Mouse (Mus musculus) heart, postnatal 25 days (tissue): ENCODE data around the gene Macrod2. TPM values are rescaled to one million over a fixed set of nuclear protein-coding genes. Genes with fewer than 3 reads are reported as not detected.

Source experiments
- DNase-seq: peaks from one replicate; pipeline ENCODE4 v3.0.0; 2022; ENCODE audit warnings: low spot score
- intact Hi-C: fragments of 180-260 bp; cut with DNase I; formaldehyde crosslinking; loops from one replicate; pipeline ENCODE4 v1.15.1; 2025
- total RNA-seq, 2 experiments: library from RNA; stranded (reverse); gene quantifications; 2 replicates each; pipeline ENCODE4 v1.2.3; 2021

The Macrod2 gene
- total RNA-seq, 2 experiments from 2014 or later, result 8.9 to 9.0 TPM

GRCm38 (mm10) chr2:142217371-142217770 lies 1822.3 kb downstream of the Macrod2 start:
- DNase-seq, result no peak
- intact Hi-C loops, result no loop called here

- DNase-seq, result no peak
- intact Hi-C loops, result no loop called here
Observed at GRCm38 (mm10) chr2:142222137-142222921, 1827.2 kb downstream of the Macrod2 start.

DNA sequence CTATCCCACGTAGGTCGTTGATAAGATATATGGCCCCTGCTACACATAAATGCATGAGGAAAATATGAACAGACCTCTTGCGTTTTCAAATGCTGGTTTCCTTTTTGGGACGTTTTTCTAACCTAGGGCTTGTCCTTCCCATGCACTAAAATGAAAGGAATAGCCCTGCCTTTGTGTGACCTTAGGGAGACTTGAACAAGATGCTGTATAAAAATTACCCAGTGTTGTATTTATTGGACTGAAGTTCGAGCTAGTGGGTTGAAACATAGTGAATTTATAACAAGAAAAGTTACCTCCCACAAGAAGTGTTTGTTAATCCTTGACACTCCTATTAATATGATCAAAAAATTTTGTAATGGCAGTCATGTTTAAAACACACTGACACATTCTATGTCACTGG lies 1827.8 kb downstream of the Macrod2 start:
- DNase-seq, result no peak
- intact Hi-C loops, result no loop called here

- intact Hi-C loops, result no loop called here
- no peak for DNase-seq
Observed at GRCm38 (mm10) chr2:142230985-142231549, 1836.0 kb downstream of the Macrod2 start.

DNA sequence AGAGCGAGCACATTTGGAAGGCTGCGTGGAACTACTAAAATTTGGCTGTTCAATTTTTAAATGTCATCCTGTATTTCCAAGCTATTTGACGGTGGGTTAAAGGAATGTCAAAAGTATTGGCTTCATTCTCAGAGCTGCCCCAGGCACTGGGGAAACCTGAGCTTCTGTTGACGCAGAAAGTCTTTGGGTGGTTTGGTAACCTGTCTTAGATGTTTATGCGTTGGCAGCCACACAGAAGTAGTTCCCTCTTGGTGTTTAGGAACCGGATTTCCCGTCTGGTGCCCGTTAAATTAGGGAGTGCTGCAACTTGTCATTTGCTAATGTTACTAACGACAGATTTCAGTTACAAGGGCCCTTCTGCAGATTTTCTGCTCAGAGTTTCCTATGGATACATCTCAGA lies 1837.7 kb downstream of the Macrod2 start:
- intact Hi-C loops, result no loop called here
- DNase-seq, result no peak

- no peak for DNase-seq
- intact Hi-C loops, result no loop called here
Observed at GRCm38 (mm10) chr2:142243483-142243882, 1848.4 kb downstream of the Macrod2 start.

GRCm38 (mm10) chr2:142250383-142250782 lies 1855.3 kb downstream of the Macrod2 start:
- intact Hi-C loops, result loop anchor here (5.0 kb wide), 1 partner anchor 1583 kb away; no protein-coding TSS in a partner anchor

GRCm38 (mm10) chr2:142251518-142251917 lies 1856.4 kb downstream of the Macrod2 start:
- no peak for DNase-seq
- intact Hi-C loops, result loop anchor here (5.0 kb wide), 1 partner anchor 1584 kb away; no protein-coding TSS in a partner anchor

More at GRCm38 (mm10) chr2:142250383-142250782, 1855.3 kb downstream of the Macrod2 start:
- no peak for DNase-seq

- intact Hi-C loops, result loop anchor here (5.0 kb wide), 1 partner anchor 1587 kb away; no protein-coding TSS in a partner anchor
Observed at GRCm38 (mm10) chr2:142253913-142254312, 1858.8 kb downstream of the Macrod2 start.

DNA sequence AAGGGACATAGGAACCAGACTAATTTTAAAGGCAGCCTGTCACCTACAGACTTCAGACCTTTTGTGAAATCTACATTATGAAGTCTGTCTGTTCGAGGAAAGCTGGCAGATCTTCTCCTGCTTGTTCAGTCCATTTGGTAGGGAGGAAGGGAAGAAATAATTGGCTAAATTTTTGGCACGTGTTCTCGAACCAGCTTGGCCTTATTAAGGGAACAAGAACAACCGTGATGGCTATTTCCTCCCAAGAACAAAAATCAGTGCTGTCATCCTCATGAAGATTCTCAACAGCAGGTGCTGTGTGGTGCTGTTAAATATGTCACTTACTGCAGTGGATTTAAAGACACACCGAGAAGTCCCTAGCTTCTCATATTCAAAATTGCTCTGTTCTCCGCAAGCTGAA lies 1859.5 kb downstream of the Macrod2 start:
- intact Hi-C loops, result loop anchor here (5.0 kb wide), 1 partner anchor 1587 kb away; no protein-coding TSS in a partner anchor
- no peak for DNase-seq

More at GRCm38 (mm10) chr2:142253913-142254312, 1858.8 kb downstream of the Macrod2 start:
- no peak for DNase-seq

GRCm38 (mm10) chr2:142257501-142257900 lies 1862.4 kb downstream of the Macrod2 start:
- intact Hi-C loops, result no loop called here

GRCm38 (mm10) chr2:142261046-142261445 lies 1865.9 kb downstream of the Macrod2 start:
- DNase-seq, result no peak
- intact Hi-C loops, result no loop called here

More at GRCm38 (mm10) chr2:142257501-142257900, 1862.4 kb downstream of the Macrod2 start:
- no peak for DNase-seq

- intact Hi-C loops, result no loop called here
- DNase-seq, result no peak
Observed at GRCm38 (mm10) chr2:142264697-142265096, 1869.6 kb downstream of the Macrod2 start.

DNA sequence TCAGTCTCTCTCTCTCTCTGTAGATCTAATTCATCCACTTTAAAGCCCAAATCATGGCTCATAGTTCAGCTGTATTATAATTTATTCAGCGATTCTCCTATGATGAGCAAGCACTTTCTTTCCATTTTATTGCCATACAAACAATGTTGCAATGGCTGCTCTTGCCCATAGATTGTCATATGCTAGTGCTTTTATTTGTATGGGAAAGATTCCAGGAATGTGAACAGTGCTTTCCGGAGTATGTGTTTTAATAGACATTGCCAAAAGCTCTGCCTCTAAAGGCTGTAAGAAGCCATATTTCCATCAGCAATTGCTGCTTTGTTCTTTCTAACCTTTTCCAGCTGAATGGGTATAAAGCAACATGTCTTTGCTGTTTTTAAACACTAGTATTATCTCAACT lies 1872.7 kb downstream of the Macrod2 start:
- no peak for DNase-seq
- intact Hi-C loops, result no loop called here

DNA sequence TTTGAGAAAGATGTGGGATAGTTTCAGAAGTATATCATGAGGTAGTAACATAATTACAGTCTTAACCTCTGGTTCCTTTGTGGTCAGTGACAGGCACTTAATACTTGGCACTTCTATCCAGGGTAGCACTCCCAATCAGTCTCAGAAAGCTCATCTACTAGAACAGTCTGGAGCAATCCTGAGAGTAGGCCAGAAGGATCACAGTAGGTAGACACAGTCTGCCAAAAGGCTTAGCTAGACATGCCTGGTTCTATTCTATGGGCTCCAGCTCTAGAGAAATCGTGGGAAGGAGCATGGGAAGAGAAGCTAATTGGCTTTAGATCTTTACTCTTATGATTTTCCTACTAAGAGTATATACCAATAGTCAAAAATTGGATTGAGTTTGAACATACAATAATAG lies 1891.7 kb downstream of the Macrod2 start:
- intact Hi-C loops, result no loop called here
- DNase-seq, result no peak

- DNase-seq, result no peak
- intact Hi-C loops, result no loop called here
Observed at GRCm38 (mm10) chr2:142294831-142295230, 1899.7 kb downstream of the Macrod2 start.

DNA sequence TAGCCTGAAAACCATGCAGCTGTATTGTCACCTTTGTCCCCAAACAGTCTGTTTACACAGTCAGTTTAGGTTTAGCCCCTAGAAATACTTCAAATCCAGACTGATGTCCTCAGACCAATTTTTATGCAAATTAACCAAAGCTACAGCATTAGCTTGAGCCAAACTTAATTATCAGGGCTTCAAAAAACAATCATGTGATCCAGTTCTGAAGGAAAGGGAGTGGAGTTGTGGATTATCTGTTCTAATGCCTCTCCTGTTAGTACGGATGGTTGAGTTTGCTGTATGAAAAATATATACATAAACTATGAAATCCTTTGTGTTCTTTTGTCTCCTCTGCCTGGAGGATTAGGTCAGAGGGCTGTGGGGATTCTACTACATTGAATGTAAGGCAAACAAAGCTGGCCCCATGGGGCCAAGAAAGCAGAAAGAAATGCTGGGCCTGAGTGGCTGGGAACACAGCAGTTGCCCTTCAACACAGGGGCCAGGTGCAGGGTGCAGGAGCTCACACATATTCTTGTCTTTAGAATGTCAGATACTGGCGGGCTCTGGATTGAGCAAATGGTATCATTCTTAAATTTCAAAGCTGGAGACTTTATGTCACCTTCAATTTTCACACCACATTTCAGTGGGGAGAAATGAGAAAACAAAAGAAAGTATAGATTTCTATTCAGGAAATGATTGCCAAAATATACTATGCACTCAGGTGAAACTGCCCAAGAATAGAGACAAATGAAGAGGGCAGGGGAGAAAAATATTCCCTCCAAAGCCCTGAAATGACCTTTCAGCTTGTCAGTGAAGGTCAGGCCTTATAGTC lies 1908.2 kb downstream of the Macrod2 start:
- no peak for DNase-seq
- intact Hi-C loops, result no loop called here

- intact Hi-C loops, result no loop called here
- DNase-seq, result no peak
Observed at GRCm38 (mm10) chr2:142303912-142304182, 1908.7 kb downstream of the Macrod2 start.

- intact Hi-C loops, result no loop called here
- DNase-seq, result no peak
Observed at GRCm38 (mm10) chr2:142323158-142323557, 1928.0 kb downstream of the Macrod2 start.

- no peak for DNase-seq
- intact Hi-C loops, result no loop called here
Observed at GRCm38 (mm10) chr2:142326737-142327136, 1931.6 kb downstream of the Macrod2 start.

GRCm38 (mm10) chr2:142329761-142330160 lies 1934.7 kb downstream of the Macrod2 start:
- intact Hi-C loops, result no loop called here
- no peak for DNase-seq
